Mouse (Mus musculus) embryonic stem cell, embryonic (primary cell): Measurements from ENCODE around the gene Mfap1b.

Experiments used
- CTCF ChIA-PET, 4 experiments: fragments of 300-600 bp in 2 of 4; fragments of 350-600 bp in 2 of 4; sonication (Branson Sonifier 250); formaldehyde crosslinking; loops; one replicate each; lab custom pipeline; 2022; ENCODE audit warnings: inconsistent platforms in 2 of 4; lab: Charles Lee
- POLR2A ChIA-PET, 4 experiments: fragments of 300-600 bp in 2 of 4; fragments of 350-600 bp in 2 of 4; sonication (Branson Sonifier 250); formaldehyde crosslinking; loops; one replicate each; lab custom pipeline; 2022; ENCODE audit warnings: antibody characterized with exemption in 4 of 4, inconsistent platforms in 1 of 4; lab: Charles Lee

The Mfap1b gene

DNA sequence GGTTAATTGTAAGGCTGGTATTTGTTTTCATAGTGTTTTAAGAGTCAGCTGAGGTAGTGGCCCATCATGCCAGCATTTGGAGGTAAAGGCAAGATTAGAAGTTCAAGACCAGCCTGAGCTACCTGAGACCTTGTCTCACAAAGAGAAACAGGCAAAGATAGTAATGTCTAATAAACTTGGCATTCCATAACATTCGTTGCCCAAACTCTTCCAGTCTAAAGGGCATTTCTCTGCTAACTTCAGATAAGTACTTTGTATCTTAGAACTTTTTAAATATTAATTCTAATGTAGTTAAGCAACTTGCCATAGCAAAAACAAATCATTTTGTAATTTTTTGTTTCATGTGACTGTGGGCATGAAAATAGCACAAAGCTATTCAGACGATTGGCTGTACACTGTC, 50.7 kb downstream of the Mfap1b start:
- ChIA-PET CTCF (interaction anchor here in 2 of 4 experiments (1.2 to 1.6 kb wide), 2 partner anchors 12 kb away, joined by 3 read pairs; no protein-coding TSS in a partner anchor), POLR2A (interaction anchor here in 3 of 4 experiments (0.7 to 3.6 kb wide), 10 partner anchors 9 to 25 kb away, joined by 3 to 39 read pairs (median 5); partner anchors contain the start of genes Catsper2 (in 3 of the 3), Pdia3 (in 3 of the 3) and Serf2 (in 1 of the 3))

DNA sequence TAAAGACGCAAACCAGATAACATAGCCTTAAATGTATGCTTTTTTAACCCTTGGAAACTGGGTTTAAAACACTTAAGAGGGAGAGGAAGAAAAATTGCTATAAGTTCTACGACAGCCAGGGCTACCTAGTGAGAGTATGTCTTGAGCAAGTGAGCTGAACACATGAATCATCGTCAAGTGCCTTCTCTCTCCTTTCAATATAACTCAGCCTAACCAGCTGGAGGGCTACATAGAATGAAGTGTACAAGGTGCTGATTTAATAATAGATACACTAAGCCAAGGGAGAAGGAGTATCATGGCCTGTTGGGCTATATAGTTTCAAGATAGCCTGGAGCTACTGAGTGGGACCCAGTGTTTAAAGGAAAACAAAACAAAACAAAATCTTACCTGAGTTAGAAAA, 55.4 kb downstream of the Mfap1b start:
- ChIA-PET CTCF (interaction anchor here in 1 of 4 experiments (0.6 to 1.2 kb wide), 2 partner anchors 8 to 16 kb away, joined by 3 to 4 read pairs; no protein-coding TSS in a partner anchor), POLR2A (interaction anchor here in 3 of 4 experiments (0.5 to 5.0 kb wide), 16 partner anchors 9 to 196 kb away, joined by 3 to 48 read pairs (median 4); partner anchors contain the start of genes Serf2 (in 3 of the 3), Hypk (in 1 of the 3) and Serinc4 (in 1 of the 3))

DNA sequence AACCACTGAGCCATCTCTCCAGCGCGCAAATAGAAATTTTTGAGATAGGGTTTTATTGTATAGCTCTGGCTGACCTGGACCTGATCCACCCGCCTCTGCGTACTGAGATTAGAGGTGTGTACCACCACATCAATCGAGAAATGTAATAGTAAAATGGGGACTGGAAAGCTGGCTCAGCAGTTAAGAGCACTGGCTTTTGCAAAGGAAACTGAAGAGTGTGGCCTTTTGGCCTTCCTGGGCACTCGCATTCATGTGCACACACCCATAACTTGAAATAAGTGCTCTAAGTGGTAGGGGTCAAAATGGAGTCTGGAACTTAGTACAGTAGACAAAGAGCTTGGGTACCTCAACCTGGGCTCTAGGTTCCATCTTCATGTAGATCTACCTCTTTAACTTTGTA, 57.5 kb downstream of the Mfap1b start:
- ChIA-PET POLR2A (interaction anchor here in 2 of 4 experiments (0.7 to 6.8 kb wide), 17 partner anchors 8 to 93 kb away, joined by 3 to 90 read pairs (median 5); partner anchors contain the start of genes Mfap1b (in 2 of the 2) and Serf2 (in 2 of the 2)), CTCF (interaction anchor here in 1 of 4 experiments (0.6 kb wide), 1 partner anchor 1724 kb away, joined by 3 read pairs; no protein-coding TSS in a partner anchor)

DNA sequence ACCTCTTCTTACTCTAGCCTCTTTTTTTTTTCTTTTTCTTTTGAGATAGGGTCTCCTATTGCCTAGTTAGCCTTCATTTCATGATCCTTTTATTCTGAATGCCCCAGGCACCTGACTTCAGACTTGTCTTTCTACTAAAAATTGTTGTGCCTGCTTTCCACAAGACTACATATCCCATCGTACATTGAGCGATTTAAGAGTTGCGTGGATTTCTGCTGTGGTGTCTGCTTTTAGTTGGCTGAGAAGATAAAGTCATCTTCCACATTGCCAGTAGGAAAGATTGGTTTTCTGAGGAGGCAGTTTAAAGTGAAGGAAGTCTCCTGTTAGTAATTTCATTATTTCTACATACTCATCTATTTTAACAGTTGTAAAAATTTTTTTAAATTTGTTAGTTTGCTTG, 58.3 kb downstream of the Mfap1b start:
- POLR2A ChIA-PET, result interaction anchor here in 3 of 4 experiments (0.7 to 6.8 kb wide), 15 partner anchors 8 to 805 kb away, joined by 3 to 90 read pairs (median 5); partner anchors contain the start of genes Serf2 (in 2 of the 3) and Mfap1b (in 1 of the 3)
- CTCF ChIA-PET, result no interaction called here

DNA sequence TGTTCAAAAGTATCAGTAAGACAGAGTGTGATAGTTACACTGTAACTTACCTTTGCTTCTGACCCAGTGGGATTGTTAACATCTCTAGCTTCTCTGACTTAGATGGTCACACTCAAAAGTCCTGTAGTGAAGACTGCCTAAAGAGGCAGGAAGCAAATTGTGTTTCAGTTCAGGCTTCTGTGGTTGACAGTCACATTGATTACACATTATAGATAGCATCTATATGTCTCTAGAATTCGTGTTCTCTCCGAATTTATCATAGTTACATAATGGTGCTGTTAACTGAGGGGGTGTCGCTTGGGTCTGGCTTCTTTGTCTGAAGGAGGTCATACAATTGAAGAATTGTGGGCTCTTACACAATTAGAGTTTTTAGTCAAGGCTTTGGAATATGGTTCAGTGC, 58.8 kb downstream of the Mfap1b start:
- CTCF ChIA-PET, result interaction anchor here in 3 of 4 experiments (0.5 to 0.7 kb wide), 3 partner anchors 77 to 194 kb away, joined by 3 to 4 read pairs (median 3); no protein-coding TSS in a partner anchor
- POLR2A ChIA-PET, result interaction anchor here in 3 of 4 experiments (0.6 to 6.8 kb wide), 23 partner anchors 8 to 601 kb away, joined by 3 to 90 read pairs (median 4); partner anchors contain the start of genes Adal (in 1 of the 3), Hypk (in 1 of the 3), Lcmt2 (in 1 of the 3) and Map1a (in 1 of the 3)

DNA sequence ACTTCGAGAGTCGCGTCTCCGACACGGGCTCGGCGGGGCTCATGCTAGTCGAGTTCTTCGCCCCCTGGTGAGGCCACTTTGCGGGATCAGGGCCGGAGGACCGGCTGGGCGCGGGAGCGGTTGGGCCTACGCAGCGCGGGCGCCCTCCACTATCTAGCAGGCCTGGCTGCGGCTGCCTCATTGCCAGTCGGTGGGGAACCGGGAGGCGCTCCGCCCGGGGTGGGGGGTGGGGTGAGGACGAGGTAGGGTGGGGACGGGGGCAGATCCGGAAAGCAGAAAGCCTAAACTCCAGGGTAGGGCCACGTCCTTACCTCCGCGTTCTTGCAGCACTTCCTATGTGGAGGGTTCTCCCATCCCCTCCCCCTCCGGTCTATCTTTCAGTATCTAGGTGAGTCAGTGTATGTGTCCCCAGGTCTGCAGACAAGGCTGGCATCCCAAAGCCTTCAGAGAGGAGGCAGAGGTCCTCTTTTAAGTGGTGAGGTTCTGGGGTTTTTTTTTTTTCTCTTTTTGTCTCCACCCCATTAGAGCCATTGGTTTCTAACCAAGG, 59.7 kb downstream of the Mfap1b start:
- POLR2A ChIA-PET, result interaction anchor here (0.6 to 6.8 kb wide), 84 partner anchors 7 to 613 kb away, joined by 3 to 90 read pairs (median 5); partner anchors contain the start of genes Serf2 (in 3 of the 4), Adal (in 2 of the 4), Hypk (in 2 of the 4) and Lcmt2 (in 2 of the 4)
- CTCF ChIA-PET, result interaction anchor here in 3 of 4 experiments (0.6 to 2.0 kb wide), 8 partner anchors 18 to 194 kb away, joined by 3 to 7 read pairs (median 5); partner anchors contain the start of gene Serf2 (in 2 of the 3)

DNA sequence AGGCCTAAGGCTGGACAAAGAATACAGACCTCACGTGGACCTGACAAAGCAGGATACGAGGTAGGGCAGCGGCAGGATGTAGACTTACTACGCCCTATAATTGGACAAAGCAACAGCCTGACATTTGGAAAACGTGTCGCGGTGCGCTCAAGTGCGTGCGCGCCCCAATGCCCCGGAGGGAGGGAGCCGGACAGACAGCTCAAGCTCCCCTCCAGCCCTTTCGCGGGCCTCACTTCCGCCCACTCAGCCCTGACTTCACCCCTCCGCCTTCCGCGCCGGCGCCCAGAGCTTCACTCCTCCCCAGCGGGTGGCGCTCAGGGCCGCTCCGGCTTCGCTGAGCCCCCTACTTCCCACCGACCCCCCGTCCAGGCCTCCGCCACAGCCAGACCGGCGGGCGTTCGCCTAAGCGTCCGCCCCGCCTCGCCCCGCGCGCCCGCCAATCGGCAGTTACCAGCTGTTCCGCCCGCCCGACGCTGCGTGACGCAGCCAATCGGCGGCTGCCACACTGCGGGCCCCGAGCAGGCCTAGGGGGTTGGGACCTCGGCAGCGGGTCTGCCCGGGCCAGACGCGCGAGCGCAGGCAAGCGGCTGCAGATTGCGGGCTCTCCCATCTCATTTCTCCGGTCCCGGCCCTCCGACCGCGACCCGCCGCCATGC, 60.4 kb downstream of the Mfap1b start, which contains the start of the genes Pdia3 and Catsper2:
Gene Pdia3 (plus strand): TSS at position 389 of the 656 bp plus-strand sequence.
Gene Catsper2 (minus strand): TSS at position 406 of the 656 bp plus-strand sequence.
- POLR2A ChIA-PET, result interaction anchor here (0.5 to 6.8 kb wide), 100 partner anchors 8 to 1259 kb away, joined by 3 to 90 read pairs (median 5); partner anchors contain the start of genes Adal (in 3 of the 4), Lcmt2 (in 3 of the 4), Map1a (in 3 of the 4) and Mfap1b (in 3 of the 4)

DNA sequence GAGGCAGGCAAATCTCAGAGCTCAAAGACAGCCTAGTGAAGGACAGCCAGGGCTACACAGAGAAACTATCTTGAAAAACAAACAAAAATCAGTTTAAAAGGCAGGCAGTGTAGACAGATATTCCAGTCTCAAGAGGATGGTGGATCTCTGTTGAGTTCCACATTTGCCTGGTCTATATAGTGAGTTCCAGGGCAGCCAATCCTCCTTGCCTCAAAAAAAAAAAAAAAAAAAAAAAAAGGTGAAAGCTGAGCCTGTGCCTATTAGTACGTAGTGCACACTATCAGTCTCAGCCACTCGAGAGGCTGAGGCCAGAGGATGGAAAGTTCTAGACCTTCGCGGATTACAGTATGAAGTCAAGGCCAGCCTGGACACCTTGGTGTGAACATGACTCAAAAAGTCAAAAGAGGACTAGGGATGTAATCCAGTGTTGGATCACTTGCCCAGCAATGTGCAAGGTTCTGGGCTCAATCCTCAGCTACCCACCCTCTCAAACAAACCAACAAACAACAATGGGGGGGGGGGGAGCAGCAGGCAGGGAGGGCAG, 61.0 kb downstream of the Mfap1b start:
- POLR2A ChIA-PET, result interaction anchor here (0.5 to 6.8 kb wide), 98 partner anchors 8 to 1259 kb away, joined by 3 to 90 read pairs (median 5); partner anchors contain the start of genes Adal (in 3 of the 4), Lcmt2 (in 3 of the 4), Map1a (in 3 of the 4) and Serf2 (in 3 of the 4)
- CTCF ChIA-PET, result interaction anchor here (0.6 to 2.0 kb wide), 12 partner anchors 16 to 934 kb away, joined by 3 to 7 read pairs (median 5); partner anchors contain the start of genes Serf2 (in 2 of the 4) and Ckmt1 (in 1 of the 4)

More for the DNA sequence above, 60.4 kb downstream of the Mfap1b start, which contains the start of the genes Pdia3 and Catsper2:
- CTCF ChIA-PET, result interaction anchor here (0.6 to 2.0 kb wide), 12 partner anchors 17 to 935 kb away, joined by 3 to 7 read pairs (median 5); partner anchors contain the start of genes Serf2 (in 2 of the 4) and Ckmt1 (in 1 of the 4)
